Mouse (Mus musculus): ENCODE data around the gene Plau. TPM values are rescaled to one million over a fixed set of nuclear protein-coding genes. Genes with fewer than 3 reads are reported as not detected.
A peak's percentile ranks its signal among the peaks of the same experiment; 100 is the strongest.

Gene Plau
- polyA plus RNA-seq, 1 experiment from 2014 or later, result 0.83 TPM

GRCm38 (mm10) chr14:20828524-20828923 lies 7.9 kb upstream of the Plau start:
- Histone ChIP-seq H3K27ac (ENCODE audit: low read depth) (no peak overlapping the region), H3K36me3 (replicated peaks; ENCODE audit: insufficient read depth, low read length) (no peaks in the 10 kb centered on the region), H3K9me3 (ENCODE audit: low read length) (no peaks in the 10 kb centered on the region), H3K4me2 (ENCODE audit: low read depth, low read length) (no peak overlapping the region), H3K9ac (replicated peaks) (no peak overlapping the region), H3K27me3 (ENCODE audit: insufficient read depth, low read length) (no peaks in the 10 kb centered on the region), H3K4me3 (ENCODE audit: low read depth, low read length) (no peak overlapping the region), H3K4me1 (ENCODE audit: insufficient read depth) (no peaks in the 10 kb centered on the region)
- WGBS (ENCODE audit: insufficient replicate concordance), result 78% methylated on average over 3 of the region's 3 CpGs
- TF ChIP-seq EP300 (IDR thresholded peaks at IDR 0.05; ENCODE audit: low read depth) (no peak), CTCF (IDR thresholded peaks at IDR 0.05; ENCODE audit: low read depth) (no peak)
- DNase-seq (no peak), ATAC-seq (no peak)

GRCm38 (mm10) chr14:20829523-20830366 lies 6.7 kb upstream of the Plau start:
- Histone ChIP-seq H3K4me1 (ENCODE audit: insufficient read depth) (0 out of 2 replicates have a peak, but pooled peaks cover 2% of the 10 kb centered on the region), H3K27ac (ENCODE audit: low read depth) (peak overlapping the region; percentile 79), H3K4me3 (ENCODE audit: low read depth, low read length) (no peak overlapping the region), H3K27me3 (ENCODE audit: insufficient read depth, low read length) (no peaks in the 10 kb centered on the region), H3K4me2 (ENCODE audit: low read depth, low read length) (peak overlapping the region; percentile 54), H3K9me3 (ENCODE audit: low read length) (no peaks in the 10 kb centered on the region), H3K36me3 (replicated peaks; ENCODE audit: insufficient read depth, low read length) (no peaks in the 10 kb centered on the region), H3K9ac (replicated peaks) (no peak overlapping the region)
- peak; percentile 38; the same call in 1 of the 2 replicates for ATAC-seq
- no peak for TF ChIP-seq CTCF (IDR thresholded peaks at IDR 0.05; ENCODE audit: low read depth)
- no peak for TF ChIP-seq EP300 (IDR thresholded peaks at IDR 0.05; ENCODE audit: low read depth)
- 36% methylated on average over 12 of the region's 12 CpGs for WGBS (ENCODE audit: insufficient replicate concordance)
- DNase-seq, result no peak

DNA sequence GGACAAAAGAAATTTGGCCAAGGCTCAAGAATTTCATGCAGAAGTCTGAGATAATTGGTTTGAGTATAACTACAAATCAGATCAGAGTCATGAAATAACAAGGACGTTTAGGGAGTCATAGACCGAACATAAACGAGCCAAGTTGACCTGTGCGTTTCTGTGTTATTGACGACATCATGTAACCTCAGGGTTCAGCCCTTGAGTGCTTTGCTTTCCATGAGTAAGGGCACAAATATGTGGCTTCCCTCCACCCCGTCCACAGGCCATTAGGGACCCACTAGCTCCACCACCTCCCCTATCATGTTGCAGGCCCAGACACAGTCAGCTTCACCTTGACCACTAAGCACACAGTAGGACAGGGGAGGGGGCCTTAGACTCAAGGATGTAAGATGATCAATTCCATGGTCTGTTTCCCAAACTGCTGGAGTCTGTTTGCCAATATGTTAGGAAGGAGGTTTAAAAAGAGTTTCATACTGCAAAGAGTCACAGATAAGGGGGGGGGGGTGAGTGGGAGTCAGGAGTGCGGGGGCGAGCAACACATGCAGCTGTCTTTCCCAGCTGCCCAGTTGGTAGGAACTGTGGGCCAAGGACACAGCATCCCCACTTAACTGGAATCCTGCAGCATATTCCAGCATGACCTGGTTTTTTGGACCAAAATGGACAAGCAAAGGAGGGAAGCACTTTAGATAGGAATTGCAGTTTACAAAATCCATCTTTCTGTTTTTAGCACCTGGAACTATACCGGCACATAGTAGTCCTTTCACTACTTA lies 5.1 kb upstream of the Plau start:
- Histone ChIP-seq H3K9me3 (ENCODE audit: low read length) (no peaks in the 10 kb centered on the region), H3K36me3 (replicated peaks; ENCODE audit: insufficient read depth, low read length) (no peaks in the 10 kb centered on the region), H3K4me2 (ENCODE audit: low read depth, low read length) (no peak overlapping the region), H3K9ac (replicated peaks) (no peak overlapping the region), H3K4me3 (ENCODE audit: low read depth, low read length) (no peak overlapping the region), H3K27me3 (ENCODE audit: insufficient read depth, low read length) (no peaks in the 10 kb centered on the region), H3K4me1 (ENCODE audit: insufficient read depth) (0 out of 2 replicates have a peak, but pooled peaks cover 2% of the 10 kb centered on the region), H3K27ac (ENCODE audit: low read depth) (no peak overlapping the region)
- ATAC-seq, result no peak
- 76% methylated on average over 9 of the region's 9 CpGs for WGBS (ENCODE audit: insufficient replicate concordance)
- TF ChIP-seq EP300 (IDR thresholded peaks at IDR 0.05; ENCODE audit: low read depth) (no peak), CTCF (IDR thresholded peaks at IDR 0.05; ENCODE audit: low read depth) (no peak)
- no peak for DNase-seq

DNA sequence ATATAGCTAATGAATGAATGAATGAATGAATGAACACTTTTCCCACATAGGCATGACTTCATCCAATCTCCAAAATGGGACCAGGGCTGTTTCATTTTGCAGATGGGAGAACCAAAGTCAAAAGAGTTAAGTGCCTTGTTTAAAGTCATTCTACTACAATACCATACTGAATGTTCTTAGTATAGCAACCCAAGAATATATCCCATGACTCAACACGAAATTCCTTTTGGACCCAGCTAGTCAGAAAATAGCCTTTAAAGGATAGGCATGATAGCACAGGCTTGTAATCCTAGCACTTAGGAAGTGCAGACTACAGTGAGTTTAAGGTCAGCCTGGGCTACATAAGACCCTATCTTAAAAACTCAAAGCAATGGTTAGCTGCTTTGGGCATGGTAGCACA lies 4.5 kb upstream of the Plau start:
- Histone ChIP-seq H3K9ac (replicated peaks) (no peak overlapping the region), H3K36me3 (replicated peaks; ENCODE audit: insufficient read depth, low read length) (no peaks in the 10 kb centered on the region), H3K4me1 (ENCODE audit: insufficient read depth) (peaks cover 6% of the 10 kb centered on the region; the same call in 1 of the 2 replicates), H3K27ac (ENCODE audit: low read depth) (no peak overlapping the region), H3K4me2 (ENCODE audit: low read depth, low read length) (no peak overlapping the region), H3K4me3 (ENCODE audit: low read depth, low read length) (no peak overlapping the region), H3K9me3 (ENCODE audit: low read length) (no peaks in the 10 kb centered on the region), H3K27me3 (ENCODE audit: insufficient read depth, low read length) (no peaks in the 10 kb centered on the region)
- 71% methylated on average over 1 of the region's 1 CpGs for WGBS (ENCODE audit: insufficient replicate concordance)
- no peak for ATAC-seq
- TF ChIP-seq CTCF (IDR thresholded peaks at IDR 0.05; ENCODE audit: low read depth) (no peak), EP300 (IDR thresholded peaks at IDR 0.05; ENCODE audit: low read depth) (no peak)
- DNase-seq, result no peak

DNA sequence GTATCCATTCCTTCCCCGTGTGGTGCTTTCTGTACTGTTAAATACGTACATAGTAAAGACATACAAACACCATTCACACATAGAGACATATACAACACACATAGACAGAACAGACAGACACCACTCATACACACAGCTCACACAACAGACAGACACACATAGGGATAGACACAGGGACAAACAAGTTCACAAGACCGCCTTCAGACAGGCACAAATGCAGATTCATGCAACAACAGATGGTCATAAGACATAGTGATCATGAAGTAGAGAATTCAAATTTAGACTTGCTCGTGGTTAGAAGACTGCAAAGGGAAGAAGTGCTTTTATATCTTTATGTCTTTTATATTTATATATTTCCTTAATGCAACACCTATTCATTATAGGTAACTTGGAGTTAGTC lies 2.9 kb upstream of the Plau start:
- Histone ChIP-seq H3K4me3 (ENCODE audit: low read depth, low read length) (no peak overlapping the region), H3K9me3 (ENCODE audit: low read length) (no peaks in the 10 kb centered on the region), H3K27me3 (ENCODE audit: insufficient read depth, low read length) (0 out of 2 replicates have a peak, but pooled peaks cover 3% of the 10 kb centered on the region), H3K9ac (replicated peaks) (no peak overlapping the region), H3K4me1 (ENCODE audit: insufficient read depth) (peaks cover 8% of the 10 kb centered on the region; the same call in 1 of the 2 replicates), H3K4me2 (ENCODE audit: low read depth, low read length) (no peak overlapping the region), H3K27ac (ENCODE audit: low read depth) (no peak overlapping the region), H3K36me3 (replicated peaks; ENCODE audit: insufficient read depth, low read length) (no peaks in the 10 kb centered on the region)
- 68% methylated on average over 4 of the region's 4 CpGs for WGBS (ENCODE audit: insufficient replicate concordance)
- ATAC-seq, result no peak
- DNase-seq, result no peak
- TF ChIP-seq CTCF (IDR thresholded peaks at IDR 0.05; ENCODE audit: low read depth) (no peak), EP300 (IDR thresholded peaks at IDR 0.05; ENCODE audit: low read depth) (no peak)

GRCm38 (mm10) chr14:20834136-20834535 lies 2.3 kb upstream of the Plau start:
- H3K4me3 ChIP-seq (ENCODE audit: low read depth, low read length), result no peak overlapping the region
- 27% methylated on average over 7 of the region's 7 CpGs for WGBS (ENCODE audit: insufficient replicate concordance)
- no peak overlapping the region for H3K4me2 ChIP-seq (ENCODE audit: low read depth, low read length)
- ATAC-seq, result no peak
- no peaks in the 10 kb centered on the region for H3K36me3 ChIP-seq (replicated peaks; ENCODE audit: insufficient read depth, low read length)
- H3K27me3 ChIP-seq (ENCODE audit: insufficient read depth, low read length), result 0 out of 2 replicates have a peak, but pooled peaks cover 3% of the 10 kb centered on the region
- peaks cover 8% of the 10 kb centered on the region; the same call in 1 of the 2 replicates for H3K4me1 ChIP-seq (ENCODE audit: insufficient read depth)
- H3K9me3 ChIP-seq (ENCODE audit: low read length), result no peaks in the 10 kb centered on the region
- DNase-seq, result no peak
- no peak overlapping the region for H3K27ac ChIP-seq (ENCODE audit: low read depth)
- no peak overlapping the region; the same call in 1 of the 2 replicates for H3K9ac ChIP-seq (replicated peaks)
- TF ChIP-seq CTCF (IDR thresholded peaks at IDR 0.05; ENCODE audit: low read depth), result no peak
- no peak for TF ChIP-seq EP300 (IDR thresholded peaks at IDR 0.05; ENCODE audit: low read depth)
